Mouse (Mus musculus) heart, adult 9 months (tissue): ENCODE data around the gene Zbtb49.
A peak's percentile ranks its signal among the peaks of the same experiment; 100 is the strongest.

ENCODE experiments used
- DNase-seq, 2 experiments: peaks; one replicate each; pipeline ENCODE4 v3.0.0; 2022; ENCODE audit warnings: low spot score in 2 of 2

The Zbtb49 gene

DNA sequence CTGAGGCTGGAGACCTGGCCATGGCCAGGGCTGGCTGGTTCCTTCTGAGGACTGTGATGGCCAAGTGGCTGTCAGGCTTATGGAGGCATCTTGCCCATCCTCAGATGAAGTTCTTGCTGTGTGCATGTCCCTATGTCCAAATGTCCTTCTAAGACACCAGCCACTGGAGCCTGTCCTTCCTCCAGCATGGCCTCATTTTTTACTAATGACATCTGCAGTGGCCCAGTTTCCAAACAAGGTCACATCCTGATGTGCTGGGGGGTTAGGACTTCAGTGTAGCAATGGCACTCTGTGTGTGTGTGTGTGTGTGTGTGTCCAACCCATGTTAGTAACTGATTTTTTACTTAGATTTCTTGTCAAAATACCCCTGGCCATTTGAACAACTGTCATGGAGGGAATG lies 24.3 kb downstream of the Zbtb49 start:
- no peak for DNase-seq

DNA sequence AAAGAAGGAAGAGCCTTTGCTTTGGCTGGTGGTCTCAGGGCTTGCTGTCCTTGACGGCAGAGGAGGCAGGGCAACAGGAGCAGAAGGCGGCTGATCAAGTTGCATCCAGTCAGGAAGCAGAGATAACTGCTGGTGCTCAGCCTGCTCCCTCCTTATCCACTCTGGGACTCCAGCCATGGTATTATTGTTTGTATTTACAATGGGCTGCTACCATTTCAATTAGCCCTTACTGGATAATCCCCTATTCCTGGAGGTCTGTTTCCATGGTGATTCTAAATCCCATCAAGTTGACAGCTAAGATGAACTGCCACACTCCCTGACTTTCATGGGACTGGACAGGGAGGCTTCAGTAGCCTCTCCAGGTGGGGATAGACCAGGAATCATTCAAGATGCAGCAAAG lies 25.3 kb downstream of the Zbtb49 start:
- DNase-seq, result no peak

DNA sequence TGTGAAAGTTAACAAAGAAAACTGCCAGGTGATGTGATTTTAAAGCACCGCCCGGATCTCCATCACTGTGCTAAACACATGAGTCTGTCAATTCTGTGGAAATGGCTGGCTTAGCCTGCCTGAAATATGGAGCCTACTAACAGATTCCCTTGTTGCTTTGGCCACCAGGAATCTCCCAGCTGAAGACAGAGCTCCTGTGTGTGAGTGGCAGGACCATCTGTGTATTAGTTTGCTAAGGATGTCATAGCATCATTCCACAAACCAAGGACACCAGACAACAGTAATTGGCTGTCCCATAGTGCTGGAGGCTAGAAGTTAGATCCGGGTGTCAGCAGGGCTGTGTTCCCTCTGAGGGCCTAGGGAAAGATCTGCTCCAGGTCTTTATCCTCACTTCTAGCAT lies 29.4 kb downstream of the Zbtb49 start:
- no peak for DNase-seq

DNA sequence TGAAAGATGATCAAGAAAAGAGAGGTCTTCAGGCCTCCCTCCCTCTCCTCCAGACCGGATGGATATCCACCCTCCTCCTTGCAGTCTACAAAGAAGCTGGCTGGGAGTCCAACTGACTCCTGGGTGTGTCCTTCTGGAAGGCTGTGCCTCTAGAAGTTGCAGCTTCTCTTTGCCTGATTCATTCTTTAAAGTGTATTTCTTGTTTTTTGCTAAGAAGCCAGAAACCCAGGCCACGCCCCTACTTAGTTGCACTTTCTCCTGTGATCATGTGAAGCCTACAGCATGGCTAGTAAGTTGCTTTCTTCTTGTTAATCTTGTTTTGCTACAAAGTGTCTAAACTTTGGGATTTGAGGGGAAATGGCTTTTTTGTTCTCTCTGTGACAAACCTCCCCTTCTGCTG lies 33.3 kb downstream of the Zbtb49 start:
- DNase-seq, result no peak

DNA sequence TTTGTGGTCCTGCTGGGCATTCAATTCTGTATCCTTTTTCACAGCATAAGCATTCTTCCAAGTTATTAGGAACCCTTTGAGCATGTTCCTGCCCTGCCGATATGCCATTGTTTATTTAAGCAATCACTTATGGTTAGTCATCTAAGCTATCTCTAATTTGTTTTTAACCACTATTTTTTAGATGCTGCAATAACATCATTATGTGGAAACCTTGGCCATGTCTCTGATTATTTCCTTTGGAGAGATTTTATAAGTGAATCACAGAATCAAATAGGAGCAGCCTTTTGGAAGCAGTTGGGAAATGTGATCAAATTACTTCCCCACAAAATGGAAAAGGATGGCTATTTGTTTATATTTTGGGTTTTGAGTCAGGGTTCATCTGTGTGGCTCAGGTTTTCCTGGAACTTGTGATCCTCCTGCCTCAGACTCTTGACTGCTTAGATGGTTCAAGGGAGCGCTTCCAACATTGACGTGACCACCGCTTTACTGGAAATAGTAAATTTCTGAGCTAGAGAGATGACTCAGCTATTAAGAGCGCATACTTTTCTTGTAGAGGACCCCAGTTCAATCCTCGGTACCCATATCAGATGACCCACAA lies 35.5 kb downstream of the Zbtb49 start:
- no peak for DNase-seq

- DNase-seq, result no peak
Measured at GRCm38 (mm10) chr5:38174256-38174912, 45.9 kb downstream of the Zbtb49 start.

DNA sequence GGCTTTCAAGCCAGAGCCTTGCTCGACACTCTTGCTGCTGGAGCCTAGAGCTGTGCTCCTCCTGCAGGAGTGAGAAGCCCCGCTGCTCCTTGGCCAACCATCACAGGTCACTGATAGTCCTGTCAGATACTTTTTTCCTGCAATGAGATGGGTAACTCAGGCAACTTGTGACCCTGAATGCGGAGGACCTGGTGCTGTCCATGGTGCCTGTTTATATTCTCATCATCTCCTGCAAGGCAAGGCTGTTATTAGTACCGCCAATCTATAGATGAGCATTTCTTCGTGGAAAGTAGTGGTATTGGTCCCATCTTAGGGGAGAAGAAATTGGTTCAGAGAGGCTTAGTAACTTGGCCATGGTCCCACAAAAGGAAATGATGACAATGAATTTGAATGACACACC lies 46.5 kb downstream of the Zbtb49 start:
- DNase-seq, result no peak

- no peak for DNase-seq
Measured at GRCm38 (mm10) chr5:38168497-38168896, 51.8 kb downstream of the Zbtb49 start.

DNA sequence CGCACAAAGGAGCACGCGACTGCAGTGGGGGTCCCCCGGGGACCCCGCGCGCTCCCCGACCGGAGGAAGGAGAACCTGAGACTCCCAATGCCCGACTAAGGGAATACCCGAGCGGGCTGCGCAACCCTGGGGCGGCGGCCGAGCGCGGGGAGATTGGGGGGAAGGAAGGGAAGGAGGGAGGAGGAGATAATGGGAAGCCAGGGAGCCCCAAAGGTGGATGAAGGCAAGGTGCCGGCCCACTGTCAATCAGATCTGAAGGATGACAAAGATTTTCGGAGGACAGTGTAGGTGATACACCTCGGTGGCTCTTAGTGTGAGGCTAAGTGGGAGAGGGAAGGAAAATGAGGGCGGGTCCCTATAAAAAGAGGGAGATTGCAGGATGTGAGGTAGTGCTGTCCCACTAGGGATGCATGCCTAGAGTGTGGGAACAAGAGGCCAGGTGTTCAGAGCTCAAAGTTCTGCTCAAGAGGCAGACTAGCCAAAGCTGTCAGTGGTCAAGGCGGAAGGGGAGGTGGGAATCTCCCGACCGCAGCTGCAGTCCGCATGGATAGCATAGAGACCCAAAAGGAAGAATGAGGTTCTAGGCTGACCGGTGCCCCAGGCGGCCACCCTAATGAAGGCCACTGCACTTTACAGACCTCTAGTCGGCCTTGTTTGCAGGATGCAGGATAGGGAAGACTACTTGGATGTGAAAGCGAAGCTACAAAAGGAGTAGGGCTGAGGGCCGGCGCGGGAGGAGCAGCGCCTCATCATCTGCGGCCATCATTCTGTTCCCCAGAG lies 60.4 kb downstream of the Zbtb49 start, which contains the start of gene Nsg1:
Gene Nsg1, minus strand, starts transcription at position 274 of the 780 bp plus-strand sequence.
- no peak for DNase-seq

GRCm38 (mm10) chr5:38158947-38159633 lies 61.2 kb downstream of the Zbtb49 start:
- peak; percentile 53 to 65 for DNase-seq

- DNase-seq, result no peak
Measured at GRCm38 (mm10) chr5:38158501-38158946, 61.7 kb downstream of the Zbtb49 start.

- no peak for DNase-seq
Measured at GRCm38 (mm10) chr5:38157481-38158020, 62.7 kb downstream of the Zbtb49 start.

DNA sequence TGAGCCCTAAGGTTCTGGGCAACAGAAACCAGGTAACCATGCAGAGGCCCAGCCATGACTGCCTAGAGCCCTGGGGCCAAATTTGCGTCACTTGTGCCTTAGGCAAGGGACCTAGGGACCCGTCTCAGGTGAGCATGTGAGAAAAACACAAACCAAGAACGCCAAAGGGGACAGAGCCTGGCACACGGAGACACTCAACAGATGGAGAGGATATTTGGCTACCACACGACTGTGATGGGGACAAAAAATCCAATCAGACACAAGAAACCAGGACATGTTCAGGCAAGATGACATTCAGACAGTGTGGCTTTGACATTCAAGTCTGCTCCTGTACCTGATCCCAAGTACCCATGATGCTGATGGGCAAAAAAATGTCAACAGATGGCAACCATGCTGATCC lies 66.6 kb downstream of the Zbtb49 start:
- DNase-seq, result no peak

DNA sequence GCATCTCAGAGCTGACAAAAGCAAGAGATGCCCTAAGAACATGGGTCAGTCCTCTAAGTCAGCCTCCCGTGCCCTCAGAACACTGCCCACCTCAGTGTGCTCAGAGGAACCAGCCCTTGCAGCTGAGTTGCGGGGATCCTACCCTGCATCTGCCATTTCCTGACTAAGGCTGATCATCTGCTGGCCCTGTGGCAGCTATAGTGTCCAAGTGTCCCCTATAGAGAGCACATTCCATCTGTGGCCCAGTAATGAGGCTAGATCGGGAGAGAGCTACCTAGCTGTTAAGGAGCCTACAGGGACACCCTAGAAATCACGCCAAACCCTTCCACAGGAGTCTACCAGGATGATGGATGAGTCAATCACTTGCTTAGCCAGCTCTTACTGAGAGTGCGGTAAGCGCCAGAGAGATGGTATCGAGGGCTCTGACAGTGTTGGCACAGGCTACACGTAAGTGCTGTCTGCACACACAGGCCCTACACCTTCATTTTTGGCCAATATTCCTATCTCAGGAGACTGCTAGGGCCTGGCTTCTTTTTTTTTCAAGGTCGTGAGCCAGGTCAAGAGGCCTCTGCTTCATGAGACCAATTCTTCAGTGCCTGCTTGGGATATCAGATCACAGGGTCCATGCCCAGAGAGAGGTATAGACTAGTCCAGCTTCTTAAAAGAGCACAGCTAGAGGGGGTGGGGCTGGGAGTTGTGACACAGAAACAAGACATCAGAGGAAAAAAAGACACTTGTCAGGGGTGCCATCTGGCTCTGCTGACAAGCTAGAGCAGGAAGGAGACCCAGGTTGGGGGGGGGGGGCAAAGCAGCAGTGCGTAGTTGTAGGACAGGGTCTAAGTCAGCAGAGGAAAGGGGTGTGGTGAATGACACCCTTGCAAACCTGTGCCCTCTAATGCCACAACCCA lies 67.8 kb downstream of the Zbtb49 start:
- no peak for DNase-seq

- no peak for DNase-seq
Measured at GRCm38 (mm10) chr5:38151264-38151663, 69.0 kb downstream of the Zbtb49 start.

DNA sequence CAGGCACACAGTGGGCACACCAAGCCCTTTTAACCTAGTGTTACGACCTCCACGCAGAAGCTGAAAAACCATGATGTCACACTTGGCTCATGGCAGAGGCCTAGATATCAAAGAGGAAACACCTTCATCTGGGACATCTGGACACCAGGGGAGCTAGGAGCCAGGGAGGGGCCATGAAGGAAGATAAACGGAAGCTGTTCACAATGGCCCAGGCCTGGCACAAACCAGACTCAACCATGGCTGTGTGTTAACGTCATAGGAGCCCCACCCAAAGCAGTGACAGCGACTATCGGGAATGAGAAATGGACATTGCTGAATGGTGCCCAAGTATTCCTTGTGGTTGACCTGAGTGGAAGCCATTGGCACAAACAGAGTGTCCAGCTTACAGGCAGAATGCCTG lies 73.7 kb downstream of the Zbtb49 start:
- peak; percentile 34 to 63 for DNase-seq

DNA sequence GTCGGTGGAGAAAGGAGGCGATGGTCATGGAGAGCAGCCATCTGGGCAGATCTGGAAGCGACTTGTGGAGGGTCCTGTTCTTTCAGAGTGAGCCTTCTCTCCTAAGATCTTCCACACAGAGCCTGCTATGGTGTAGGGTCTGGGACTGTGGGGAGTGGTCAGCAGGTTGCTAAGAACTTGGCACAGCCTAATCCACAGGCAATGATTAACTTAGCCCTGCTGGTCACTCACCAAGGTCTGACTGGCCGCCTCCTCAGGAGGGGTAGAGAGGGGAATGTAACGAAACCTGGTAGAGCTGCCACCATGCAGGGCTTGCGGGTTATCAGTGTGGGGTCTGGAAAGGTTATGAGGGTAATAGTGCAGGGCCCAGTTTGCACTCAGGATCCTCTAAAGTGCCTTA lies 79.4 kb downstream of the Zbtb49 start:
- DNase-seq, result no peak
